Mouse (Mus musculus) limb, embryonic 12.5 days (tissue): ENCODE measurements around the gene Cul1. TPM values are rescaled to one million over a fixed set of nuclear protein-coding genes. Genes with fewer than 3 reads are reported as not detected.

Experiments used
- ATAC-seq: fragments of 200-750 bp; cut with Nextera tagmentation; 2 replicates; pipeline ENCODE4 v1.8.0; 2017; ENCODE audit warnings: low read depth, moderate TSS enrichment; ENCODE audit not compliant: insufficient number of reproducible peaks, insufficient read depth, low FRiP score, low TSS enrichment
- H3K27ac ChIP-seq: fragments of 300-500 bp; sonication (generic); 2 replicates; pipeline ENCODE4 v1.5.1; 2016; ENCODE audit warnings: mild to moderate bottlenecking, moderate library complexity
- H3K27me3 ChIP-seq: fragments of 300-500 bp; sonication (generic); 2 replicates; pipeline ENCODE4 v1.6.1; 2016; ENCODE audit warnings: mild to moderate bottlenecking, moderate library complexity
- H3K36me3 ChIP-seq: fragments of 300-500 bp; sonication (generic); 2 replicates; pipeline ENCODE4 v1.6.1; 2016; ENCODE audit warnings: mild to moderate bottlenecking, moderate library complexity
- H3K4me1 ChIP-seq: fragments of 300-500 bp; sonication (generic); replicated peaks from 2 replicates; pipeline ENCODE4 v1.6.1; 2016
- H3K4me2 ChIP-seq: fragments of 300-500 bp; sonication (generic); 2 replicates; pipeline ENCODE4 v1.6.1; 2016; ENCODE audit warnings: mild to moderate bottlenecking, moderate library complexity
- H3K4me3 ChIP-seq: fragments of 300-500 bp; sonication (generic); replicated peaks from 2 replicates; pipeline ENCODE4 v1.5.1; 2016; ENCODE audit warnings: mild to moderate bottlenecking
- H3K9ac ChIP-seq: fragments of 300-500 bp; sonication (generic); replicated peaks from 2 replicates; pipeline ENCODE4 v1.6.1; 2016; ENCODE audit warnings: mild to moderate bottlenecking, moderate library complexity
- H3K9me3 ChIP-seq: fragments of 300-500 bp; sonication (generic); 2 replicates; pipeline ENCODE4 v1.6.1; 2016; ENCODE audit warnings: mild to moderate bottlenecking, moderate library complexity
- WGBS: fragments of 180-500 bp; shearing (Covaris S2); methylation state at CpG from one replicate; pipeline ENCODE4 v1.1.7; 2016; 5-methylcytosine and 5-hydroxymethylcytosine counted together
- polyA plus RNA-seq: library from polyadenylated mRNA; unstranded; fragments of >200 nt; fragmentation: Nextera tagmentation; extraction: Ambion mirVana; gene quantifications from 2 replicates; pipeline ENCODE4 v1.2.1, GENCODE M21; 2016

Cul1 gene
- polyA plus RNA-seq, 1 experiment from 2014 or later, result 163 TPM

DNA sequence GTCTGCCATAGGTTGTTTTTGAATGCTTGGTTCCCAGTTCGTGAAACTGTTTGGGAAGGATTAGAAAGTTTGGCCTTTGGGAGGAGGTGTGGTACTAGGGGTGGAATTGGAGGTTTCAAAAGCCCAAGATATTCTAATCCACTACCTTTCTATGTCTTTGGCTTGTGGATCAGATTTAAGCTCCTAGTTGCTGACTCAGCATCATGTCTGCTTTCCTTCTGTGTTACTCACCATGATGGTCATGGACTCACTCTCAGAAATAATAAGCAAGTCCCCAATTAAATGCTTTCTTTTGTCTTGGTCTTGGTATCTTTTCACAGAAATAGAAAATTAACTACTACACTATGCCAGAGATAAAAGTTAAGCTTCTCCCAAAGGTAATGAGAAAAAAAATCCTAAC lies 5.5 kb upstream of the Cul1 start:
- H3K4me3 ChIP-seq, result no peak overlapping the region
- no peak overlapping the region for H3K4me2 ChIP-seq
- WGBS, result 76% methylated on average over 1 of the region's 1 CpGs
- no peaks in the 10 kb centered on the region for H3K4me1 ChIP-seq
- no peaks in the 10 kb centered on the region for H3K36me3 ChIP-seq
- H3K27ac ChIP-seq, result no peak overlapping the region
- no peaks in the 10 kb centered on the region for H3K27me3 ChIP-seq
- H3K9me3 ChIP-seq, result no peaks in the 10 kb centered on the region
- ATAC-seq, result no peak
- no peak overlapping the region for H3K9ac ChIP-seq

GRCm38 (mm10) chr6:47453522-47454130 lies 428 bp downstream of the Cul1 start:
- H3K4me2 ChIP-seq, result peak overlapping the region; percentile 74
- H3K27ac ChIP-seq, result peak overlapping the region; percentile 99
- ATAC-seq, result peak; percentile 52
- H3K9me3 ChIP-seq, result no peaks in the 10 kb centered on the region
- WGBS, result 0% methylated on average over 41 of the region's 42 CpGs
- H3K4me1 ChIP-seq, result peaks cover 16% of the 10 kb centered on the region
- peak overlapping the region; percentile 97 for H3K4me3 ChIP-seq
- H3K9ac ChIP-seq, result peak overlapping the region; percentile 99
- no peaks in the 10 kb centered on the region for H3K27me3 ChIP-seq
- H3K36me3 ChIP-seq, result no peaks in the 10 kb centered on the region

GRCm38 (mm10) chr6:47454131-47454574 lies 955 bp downstream of the Cul1 start:
- H3K4me3 ChIP-seq, result peak overlapping the region; percentile 97
- ATAC-seq, result peak; percentile 77
- H3K4me2 ChIP-seq, result peak overlapping the region; percentile 74
- H3K4me1 ChIP-seq, result peaks cover 16% of the 10 kb centered on the region
- 0% methylated on average over 49 of the region's 72 CpGs for WGBS
- H3K36me3 ChIP-seq, result no peaks in the 10 kb centered on the region
- H3K9me3 ChIP-seq, result no peaks in the 10 kb centered on the region
- no peaks in the 10 kb centered on the region for H3K27me3 ChIP-seq
- peak overlapping the region; percentile 99 for H3K9ac ChIP-seq
- peak overlapping the region; percentile 99 for H3K27ac ChIP-seq

DNA sequence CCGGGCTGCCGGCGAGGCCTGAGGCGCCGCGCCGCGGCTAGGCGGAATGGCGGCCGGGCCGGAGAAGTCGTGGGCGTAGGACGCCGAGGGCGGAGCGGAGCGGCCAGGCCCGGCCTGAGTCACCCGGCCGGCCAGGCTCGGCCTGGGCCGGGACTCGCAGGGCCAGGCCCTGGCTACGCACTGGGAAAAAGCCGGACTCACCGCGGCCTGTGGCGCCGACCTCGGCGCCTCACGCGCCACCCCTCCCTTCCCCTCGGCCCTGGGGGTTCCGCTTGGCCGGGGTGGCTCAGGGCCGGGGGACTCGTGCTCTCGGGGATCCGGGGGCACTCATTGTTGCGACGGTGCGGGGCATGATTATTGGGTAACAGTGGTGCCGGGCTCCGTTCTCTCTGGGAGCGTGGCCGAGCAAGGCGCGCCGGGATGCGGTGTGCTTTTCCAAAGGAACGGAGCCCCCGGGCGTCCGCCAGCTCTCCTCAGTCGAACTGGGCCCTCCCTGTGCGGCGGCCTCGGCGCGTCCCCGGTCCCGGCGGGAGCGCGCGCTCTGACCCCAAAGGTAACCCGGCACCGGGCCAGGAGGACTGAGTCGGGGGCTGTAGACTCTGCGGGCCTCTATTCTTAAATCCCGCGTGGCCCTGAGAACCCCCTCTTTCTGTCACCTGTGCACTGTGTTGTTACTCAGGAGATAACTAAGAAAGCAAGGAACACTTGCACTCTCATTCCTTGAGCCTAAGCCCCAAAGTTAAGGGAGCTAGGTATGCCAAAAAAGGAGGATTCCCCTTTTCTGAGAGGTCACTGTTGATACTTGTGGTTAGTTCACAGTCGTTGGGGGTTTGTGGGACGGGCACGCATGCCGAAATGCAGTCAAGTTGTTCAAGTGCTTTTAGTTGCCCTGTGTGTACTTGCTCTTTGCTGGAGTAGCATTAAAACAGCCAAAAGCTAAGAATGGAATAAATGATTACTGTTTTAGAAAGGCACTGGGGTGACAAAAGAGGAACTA lies 1.7 kb downstream of the Cul1 start:
- WGBS, result under 1% methylated on average over 79 of the region's 79 CpGs
- peak; percentile 81 for ATAC-seq

GRCm38 (mm10) chr6:47455843-47456242 lies 2.6 kb downstream of the Cul1 start:
- Histone ChIP-seq H3K4me1 (peaks cover 16% of the 10 kb centered on the region), H3K9me3 (no peaks in the 10 kb centered on the region), H3K4me3 (peak overlapping the region; percentile 97), H3K27me3 (no peaks in the 10 kb centered on the region), H3K4me2 (peak overlapping the region; percentile 74), H3K9ac (no peak overlapping the region), H3K27ac (no peak overlapping the region), H3K36me3 (no peaks in the 10 kb centered on the region)
- WGBS, result 75% methylated on average over 1 of the region's 1 CpGs
- ATAC-seq, result no peak

More for the DNA sequence above, 1.7 kb downstream of the Cul1 start:
- H3K4me2 ChIP-seq, result peak overlapping the region; percentile 74
- H3K4me3 ChIP-seq, result peak overlapping the region; percentile 97
- no peaks in the 10 kb centered on the region for H3K9me3 ChIP-seq
- H3K27me3 ChIP-seq, result no peaks in the 10 kb centered on the region
- peak overlapping the region; percentile 99 for H3K27ac ChIP-seq
- H3K4me1 ChIP-seq, result peaks cover 16% of the 10 kb centered on the region
- peak overlapping the region; percentile 99 for H3K9ac ChIP-seq
- H3K36me3 ChIP-seq, result no peaks in the 10 kb centered on the region

DNA sequence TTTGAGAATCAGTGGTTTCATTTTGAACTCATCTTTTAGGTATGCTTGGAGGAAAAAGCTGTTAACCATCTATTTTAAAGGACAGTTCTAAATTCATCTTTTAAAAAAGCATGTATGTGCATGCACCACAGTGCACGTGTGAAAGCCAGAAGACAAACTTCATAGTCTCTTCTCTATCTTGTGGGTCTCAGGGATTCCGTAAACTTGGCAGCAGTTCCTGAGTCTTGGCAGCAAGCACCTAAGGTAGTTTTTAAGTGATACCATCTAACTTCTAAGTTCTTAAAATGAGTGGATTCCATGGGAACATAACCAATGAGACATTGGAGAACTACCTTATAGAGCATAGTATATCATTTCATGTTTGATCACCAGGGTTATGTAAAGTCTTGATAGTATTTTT lies 3.7 kb downstream of the Cul1 start:
- no peak overlapping the region for H3K4me2 ChIP-seq
- WGBS, result 84% methylated on average over 2 of the region's 2 CpGs

GRCm38 (mm10) chr6:47465400-47465799 lies 12.2 kb downstream of the Cul1 start:
- no peaks in the 10 kb centered on the region for H3K27me3 ChIP-seq
- peaks cover 9% of the 10 kb centered on the region for H3K36me3 ChIP-seq
- no peak overlapping the region for H3K27ac ChIP-seq
- no peak overlapping the region for H3K4me2 ChIP-seq
- H3K9me3 ChIP-seq, result peaks cover 5% of the 10 kb centered on the region; the same call in 1 of the 2 replicates
- H3K9ac ChIP-seq, result no peak overlapping the region
- ATAC-seq, result no peak
- no peak overlapping the region for H3K4me3 ChIP-seq
- 73% methylated on average over 2 of the region's 2 CpGs for WGBS
- H3K4me1 ChIP-seq, result no peaks in the 10 kb centered on the region

More for the DNA sequence above, 3.7 kb downstream of the Cul1 start:
- no peak for ATAC-seq
- H3K27me3 ChIP-seq, result no peaks in the 10 kb centered on the region
- no peaks in the 10 kb centered on the region for H3K36me3 ChIP-seq
- H3K9me3 ChIP-seq, result no peaks in the 10 kb centered on the region
- no peak overlapping the region for H3K4me3 ChIP-seq
- no peak overlapping the region for H3K27ac ChIP-seq
- no peak overlapping the region for H3K9ac ChIP-seq
- H3K4me1 ChIP-seq, result peaks cover 16% of the 10 kb centered on the region

GRCm38 (mm10) chr6:47466488-47466887 lies 13.3 kb downstream of the Cul1 start:
- Histone ChIP-seq H3K9me3 (peaks cover 5% of the 10 kb centered on the region; the same call in 1 of the 2 replicates), H3K27me3 (no peaks in the 10 kb centered on the region), H3K4me3 (no peak overlapping the region), H3K36me3 (peaks cover 9% of the 10 kb centered on the region), H3K4me2 (no peak overlapping the region), H3K27ac (no peak overlapping the region), H3K4me1 (no peaks in the 10 kb centered on the region), H3K9ac (no peak overlapping the region)
- no peak for ATAC-seq
- WGBS, result 92% methylated on average over 2 of the region's 2 CpGs

GRCm38 (mm10) chr6:47467058-47467457 lies 13.9 kb downstream of the Cul1 start:
- Histone ChIP-seq H3K27ac (no peak overlapping the region), H3K4me2 (no peak overlapping the region), H3K4me3 (no peak overlapping the region), H3K36me3 (peaks cover 9% of the 10 kb centered on the region), H3K27me3 (no peaks in the 10 kb centered on the region), H3K4me1 (no peaks in the 10 kb centered on the region), H3K9ac (no peak overlapping the region), H3K9me3 (peaks cover 5% of the 10 kb centered on the region; the same call in 1 of the 2 replicates)
- ATAC-seq, result no peak

DNA sequence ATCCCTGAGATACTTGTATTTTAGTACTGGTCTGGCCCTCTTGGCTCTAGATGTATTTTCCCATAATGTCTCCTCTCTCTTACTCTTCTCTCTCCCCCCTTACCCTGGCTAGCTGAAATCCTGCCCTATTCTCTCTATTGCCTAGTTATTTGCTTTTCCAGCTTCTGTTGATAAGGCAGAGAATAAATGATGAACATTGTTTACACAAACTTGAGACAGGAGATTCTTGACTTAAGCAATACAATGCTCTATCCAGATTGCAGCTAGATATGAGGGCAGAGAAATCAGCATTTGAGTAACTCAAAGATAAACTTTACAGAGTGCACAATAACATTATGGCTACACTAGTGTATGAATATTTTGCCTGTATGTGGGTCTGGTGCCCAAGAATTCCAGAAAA lies 16.6 kb downstream of the Cul1 start:
- Histone ChIP-seq H3K9me3 (peaks cover 7% of the 10 kb centered on the region; the same call in 1 of the 2 replicates), H3K36me3 (peaks cover 12% of the 10 kb centered on the region)
- no peak for ATAC-seq

DNA sequence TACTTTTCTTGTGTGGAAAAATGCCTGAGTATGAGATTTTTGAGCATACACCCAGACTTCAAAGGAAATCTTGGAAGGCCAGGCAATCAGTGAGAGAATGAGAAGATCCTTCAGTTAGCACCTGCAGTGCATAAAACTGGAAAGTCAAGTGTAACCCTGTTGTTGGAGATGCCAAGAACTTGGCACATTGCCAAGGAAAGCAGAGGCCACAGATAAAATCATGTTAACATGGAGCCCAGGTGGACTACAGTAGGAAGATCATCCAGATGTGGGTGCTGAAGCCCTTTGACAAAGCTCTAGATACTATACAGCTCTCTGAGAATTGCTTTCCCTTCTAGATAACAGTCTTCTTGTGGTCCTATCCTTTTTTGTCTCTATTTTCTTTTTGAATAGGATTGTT lies 19.2 kb downstream of the Cul1 start:
- Histone ChIP-seq H3K9me3 (peaks cover 8% of the 10 kb centered on the region; the same call in 1 of the 2 replicates), H3K4me3 (no peak overlapping the region), H3K4me1 (no peaks in the 10 kb centered on the region), H3K4me2 (no peak overlapping the region), H3K27me3 (no peaks in the 10 kb centered on the region), H3K27ac (no peak overlapping the region), H3K36me3 (peaks cover 12% of the 10 kb centered on the region), H3K9ac (no peak overlapping the region)
- no peak for ATAC-seq

More for the DNA sequence above, 16.6 kb downstream of the Cul1 start:
- H3K4me3 ChIP-seq, result no peak overlapping the region
- no peak overlapping the region for H3K9ac ChIP-seq
- H3K4me1 ChIP-seq, result no peaks in the 10 kb centered on the region
- no peaks in the 10 kb centered on the region for H3K27me3 ChIP-seq
- no peak overlapping the region for H3K27ac ChIP-seq
- no peak overlapping the region for H3K4me2 ChIP-seq
